Mouse (Mus musculus): ENCODE data around the gene Spats2l. TPM values are rescaled to one million over a fixed set of nuclear protein-coding genes. Genes with fewer than 3 reads are reported as not detected.

Spats2l gene
- polyA plus RNA-seq, 1 experiment, result 1.6 TPM

- no peak for TF ChIP-seq POLR2A (IDR thresholded peaks at IDR 0.05; ENCODE audit: borderline replicate concordance, control insufficient read depth, low read depth, low read length)
- TF ChIP-seq CTCF (IDR thresholded peaks at IDR 0.05; ENCODE audit: control insufficient read depth, insufficient read depth, low read length), result no peak
- H3K4me1 ChIP-seq (ENCODE audit: control insufficient read depth, insufficient read depth, low read length), result no peaks in the 10 kb centered on the region
- 75% methylated on average over 6 of the region's 6 CpGs for WGBS
- no peak overlapping the region for H3K4me3 ChIP-seq (replicated peaks; ENCODE audit: control insufficient read depth, low read depth, low read length)
- no peak overlapping the region for H3K27ac ChIP-seq (ENCODE audit: control insufficient read depth, insufficient read depth, low read depth, low read length, poor library complexity)
Measured at GRCm38 (mm10) chr1:57911561-57911960, 137.6 kb downstream of the Spats2l start.

- WGBS, result 73% methylated on average over 5 of the region's 5 CpGs
- TF ChIP-seq POLR2A (IDR thresholded peaks at IDR 0.05; ENCODE audit: borderline replicate concordance, control insufficient read depth, low read depth, low read length) (no peak), CTCF (IDR thresholded peaks at IDR 0.05; ENCODE audit: control insufficient read depth, insufficient read depth, low read length) (no peak)
- no peaks in the 10 kb centered on the region for H3K4me1 ChIP-seq (ENCODE audit: control insufficient read depth, insufficient read depth, low read length)
- no peak overlapping the region for H3K27ac ChIP-seq (ENCODE audit: control insufficient read depth, insufficient read depth, low read depth, low read length, poor library complexity)
- H3K4me3 ChIP-seq (replicated peaks; ENCODE audit: control insufficient read depth, low read depth, low read length), result no peak overlapping the region
Measured at GRCm38 (mm10) chr1:57917342-57917741, 143.4 kb downstream of the Spats2l start.

GRCm38 (mm10) chr1:57918567-57918966, 144.6 kb downstream of the Spats2l start:
- 87% methylated on average over 4 of the region's 4 CpGs for WGBS
- TF ChIP-seq POLR2A (IDR thresholded peaks at IDR 0.05; ENCODE audit: borderline replicate concordance, control insufficient read depth, low read depth, low read length), result no peak
- no peak for TF ChIP-seq CTCF (IDR thresholded peaks at IDR 0.05; ENCODE audit: control insufficient read depth, insufficient read depth, low read length)
- H3K4me3 ChIP-seq (replicated peaks; ENCODE audit: control insufficient read depth, low read depth, low read length), result no peak overlapping the region

GRCm38 (mm10) chr1:57934287-57934686, 160.3 kb downstream of the Spats2l start:
- Histone ChIP-seq H3K27ac (ENCODE audit: control insufficient read depth, insufficient read depth, low read depth, low read length, poor library complexity) (no peak overlapping the region), H3K4me3 (replicated peaks; ENCODE audit: control insufficient read depth, low read depth, low read length) (no peak overlapping the region), H3K4me1 (ENCODE audit: control insufficient read depth, insufficient read depth, low read length) (no peaks in the 10 kb centered on the region)
- 52% methylated on average over 1 of the region's 1 CpGs for WGBS
- TF ChIP-seq POLR2A (IDR thresholded peaks at IDR 0.05; ENCODE audit: borderline replicate concordance, control insufficient read depth, low read depth, low read length), result no peak
- TF ChIP-seq CTCF (IDR thresholded peaks at IDR 0.05; ENCODE audit: control insufficient read depth, insufficient read depth, low read length), result no peak

More at GRCm38 (mm10) chr1:57918567-57918966, 144.6 kb downstream of the Spats2l start:
- Histone ChIP-seq H3K27ac (ENCODE audit: control insufficient read depth, insufficient read depth, low read depth, low read length, poor library complexity) (no peak overlapping the region), H3K4me1 (ENCODE audit: control insufficient read depth, insufficient read depth, low read length) (no peaks in the 10 kb centered on the region)

GRCm38 (mm10) chr1:57940691-57941090, 166.7 kb downstream of the Spats2l start:
- TF ChIP-seq POLR2A (IDR thresholded peaks at IDR 0.05; ENCODE audit: borderline replicate concordance, control insufficient read depth, low read depth, low read length) (no peak), CTCF (IDR thresholded peaks at IDR 0.05; ENCODE audit: control insufficient read depth, insufficient read depth, low read length) (no peak)
- Histone ChIP-seq H3K4me1 (ENCODE audit: control insufficient read depth, insufficient read depth, low read length) (no peaks in the 10 kb centered on the region), H3K4me3 (replicated peaks; ENCODE audit: control insufficient read depth, low read depth, low read length) (no peak overlapping the region), H3K27ac (ENCODE audit: control insufficient read depth, insufficient read depth, low read depth, low read length, poor library complexity) (no peak overlapping the region)
- WGBS, result 76% methylated on average over 10 of the region's 10 CpGs

GRCm38 (mm10) chr1:57941095-57941494, 167.1 kb downstream of the Spats2l start:
- no peaks in the 10 kb centered on the region for H3K4me1 ChIP-seq (ENCODE audit: control insufficient read depth, insufficient read depth, low read length)
- no peak for TF ChIP-seq POLR2A (IDR thresholded peaks at IDR 0.05; ENCODE audit: borderline replicate concordance, control insufficient read depth, low read depth, low read length)
- TF ChIP-seq CTCF (IDR thresholded peaks at IDR 0.05; ENCODE audit: control insufficient read depth, insufficient read depth, low read length), result no peak
- no peak overlapping the region for H3K4me3 ChIP-seq (replicated peaks; ENCODE audit: control insufficient read depth, low read depth, low read length)
- no peak overlapping the region for H3K27ac ChIP-seq (ENCODE audit: control insufficient read depth, insufficient read depth, low read depth, low read length, poor library complexity)
- 79% methylated on average over 7 of the region's 7 CpGs for WGBS

- no peaks in the 10 kb centered on the region for H3K4me1 ChIP-seq (ENCODE audit: control insufficient read depth, insufficient read depth, low read length)
- no peak overlapping the region for H3K4me3 ChIP-seq (replicated peaks; ENCODE audit: control insufficient read depth, low read depth, low read length)
- WGBS, result 82% methylated on average over 11 of the region's 11 CpGs
- H3K27ac ChIP-seq (ENCODE audit: control insufficient read depth, insufficient read depth, low read depth, low read length, poor library complexity), result no peak overlapping the region
- TF ChIP-seq CTCF (IDR thresholded peaks at IDR 0.05; ENCODE audit: control insufficient read depth, insufficient read depth, low read length), result no peak
- TF ChIP-seq POLR2A (IDR thresholded peaks at IDR 0.05; ENCODE audit: borderline replicate concordance, control insufficient read depth, low read depth, low read length), result no peak
Measured at GRCm38 (mm10) chr1:57941734-57942133, 167.8 kb downstream of the Spats2l start.

GRCm38 (mm10) chr1:57942215-57942614, 168.3 kb downstream of the Spats2l start:
- Histone ChIP-seq H3K4me3 (replicated peaks; ENCODE audit: control insufficient read depth, low read depth, low read length) (no peak overlapping the region), H3K27ac (ENCODE audit: control insufficient read depth, insufficient read depth, low read depth, low read length, poor library complexity) (no peak overlapping the region), H3K4me1 (ENCODE audit: control insufficient read depth, insufficient read depth, low read length) (no peaks in the 10 kb centered on the region)
- WGBS, result 89% methylated on average over 6 of the region's 6 CpGs
- TF ChIP-seq CTCF (IDR thresholded peaks at IDR 0.05; ENCODE audit: control insufficient read depth, insufficient read depth, low read length) (no peak), POLR2A (IDR thresholded peaks at IDR 0.05; ENCODE audit: borderline replicate concordance, control insufficient read depth, low read depth, low read length) (no peak)

All from bone marrow, adult 2 months (tissue).